Mouse (Mus musculus) left cerebral cortex, postnatal 25 days (tissue): ENCODE data around the gene Epb41l1. TPM values are rescaled to one million over a fixed set of nuclear protein-coding genes. Genes with fewer than 3 reads are reported as not detected.
A peak's percentile ranks its signal among the peaks of the same experiment; 100 is the strongest.

Experiments
- DNase-seq, 2 experiments: peaks; one replicate each; pipeline ENCODE4 v3.0.0; 2022; ENCODE audit warnings: low spot score in 2 of 2, mixed read lengths in 1 of 2
- intact Hi-C: fragments of 180-260 bp; cut with DNase I; formaldehyde crosslinking; loops from one replicate; pipeline ENCODE4 v1.15.1; 2025
- total RNA-seq, 2 experiments: library from RNA; stranded (reverse); gene quantifications; 2 replicates each; pipeline ENCODE4 v1.2.3; 2021

The Epb41l1 gene
- total RNA-seq, 2 experiments from 2014 or later: 349 to 370 TPM

GRCm38 (mm10) chr2:156421381-156422110 lies 837 bp downstream of the Epb41l1 start:
- DNase-seq: peak; percentile 65 to 68
- intact Hi-C loops: no loop called here

GRCm38 (mm10) chr2:156422631-156423030 lies 1.9 kb downstream of the Epb41l1 start:
- intact Hi-C loops: no loop called here
- no peak for DNase-seq

GRCm38 (mm10) chr2:156423672-156424071 lies 3.0 kb downstream of the Epb41l1 start:
- no peak for DNase-seq
- intact Hi-C loops: no loop called here

- intact Hi-C loops: no loop called here
- no peak for DNase-seq
These were observed 4.9 kb downstream of the Epb41l1 start for GRCm38 (mm10) chr2:156425618-156426017.

GRCm38 (mm10) chr2:156426151-156426550 lies 5.4 kb downstream of the Epb41l1 start:
- intact Hi-C loops: no loop called here
- no peak for DNase-seq

GRCm38 (mm10) chr2:156429836-156430235 lies 9.1 kb downstream of the Epb41l1 start:
- no peak for DNase-seq
- intact Hi-C loops: no loop called here

GRCm38 (mm10) chr2:156430326-156430725 lies 9.6 kb downstream of the Epb41l1 start:
- intact Hi-C loops: no loop called here
- no peak for DNase-seq

GRCm38 (mm10) chr2:156431409-156431808 lies 10.7 kb downstream of the Epb41l1 start:
- intact Hi-C loops: no loop called here
- DNase-seq: no peak

GRCm38 (mm10) chr2:156432086-156432485 lies 11.4 kb downstream of the Epb41l1 start:
- peak; percentile 26 to 66 for DNase-seq
- intact Hi-C loops: no loop called here

- intact Hi-C loops: no loop called here
- no peak for DNase-seq
These were observed 12.5 kb downstream of the Epb41l1 start for GRCm38 (mm10) chr2:156432874-156433868.

- no peak for DNase-seq
- intact Hi-C loops: no loop called here
These were observed 16.9 kb downstream of the Epb41l1 start for GRCm38 (mm10) chr2:156437637-156438036.

- DNase-seq: no peak
- intact Hi-C loops: no loop called here
These were observed 19.2 kb downstream of the Epb41l1 start for GRCm38 (mm10) chr2:156439666-156440462.

GRCm38 (mm10) chr2:156441909-156442308 lies 21.2 kb downstream of the Epb41l1 start:
- intact Hi-C loops: no loop called here
- no peak for DNase-seq

- intact Hi-C loops: no loop called here
These were observed 22.6 kb downstream of the Epb41l1 start for GRCm38 (mm10) chr2:156443323-156443722.

GRCm38 (mm10) chr2:156446489-156447035 lies 25.9 kb downstream of the Epb41l1 start:
- intact Hi-C loops: no loop called here
- no peak for DNase-seq

More at GRCm38 (mm10) chr2:156443323-156443722, 22.6 kb downstream of the Epb41l1 start:
- no peak for DNase-seq

- intact Hi-C loops: no loop called here
- DNase-seq: no peak
These were observed 26.9 kb downstream of the Epb41l1 start for GRCm38 (mm10) chr2:156447413-156448295.

GRCm38 (mm10) chr2:156451225-156452148 lies 30.8 kb downstream of the Epb41l1 start:
- peak in 1 of 2 experiments; percentile 57 for DNase-seq
- intact Hi-C loops: no loop called here
